Mouse (Mus musculus): Measurements from ENCODE around the gene Nlrc4. TPM values are rescaled to one million over a fixed set of nuclear protein-coding genes. Genes with fewer than 3 reads are reported as not detected.

The Nlrc4 gene
- total and polyA plus RNA-seq, 3 experiments: 1.9 to 6.0 (median 3.3) TPM

- H3K4me3 ChIP-seq (replicated peaks in 1 of 3; ENCODE audit: low read depth in 2 of 3, low read length in 2 of 3, poor library complexity in 1 of 3): no peak overlapping the region
- no peak for DNase-seq (ENCODE audit: extremely low read depth)
- in situ Hi-C loops (cut with MboI; ENCODE audit: low pct_ligation_motif_present, low pct_unique_long_range_greater_than_20kb, low sequenced_read_pairs): no loop called here
- no peak overlapping the region for H3K9ac ChIP-seq (ENCODE audit: insufficient read depth, low read depth)
- peaks cover 3 to 12% of the 10 kb centered on the region in 2 experiments; a peak in 3 of 4 replicates for H3K4me1 ChIP-seq (ENCODE audit: control insufficient read depth in 1 of 2, insufficient read depth in 2 of 2)
- no peaks in the 10 kb centered on the region for H3K79me2 ChIP-seq (replicated peaks; ENCODE audit: control insufficient read depth, extremely low read depth, insufficient read depth, poor library complexity, severe bottlenecking)
- peaks cover 37 to 85% of the 10 kb centered on the region in 2 experiments for H3K36me3 ChIP-seq (replicated peaks in 1 of 2; ENCODE audit: control insufficient read depth in 1 of 2, insufficient read depth in 1 of 2, low read length in 1 of 2)
- H3K9me3 ChIP-seq (replicated peaks; ENCODE audit: low read length): no peaks in the 10 kb centered on the region
- no peak overlapping the region for H3K4me2 ChIP-seq (ENCODE audit: insufficient read depth, low read depth, poor library complexity, severe bottlenecking)
- TF ChIP-seq NELFE (IDR thresholded peaks at IDR 0.05; ENCODE audit: low read depth, low read length) (no peak), SIN3A (IDR thresholded peaks at IDR 0.05; ENCODE audit: low read length) (no peak), MYC (IDR thresholded peaks at IDR 0.05; ENCODE audit: low read depth, low read length) (no peak), TBP (conservative IDR thresholded peaks at IDR 0.05; ENCODE audit: low read depth, low read length) (no peak), ZKSCAN1 (IDR thresholded peaks at IDR 0.05; ENCODE audit: borderline replicate concordance, low read depth, low read length) (no peak), UBTF (IDR thresholded peaks at IDR 0.05; ENCODE audit: low read depth, low read length) (no peak), POLR2AphosphoS2 (IDR thresholded peaks at IDR 0.05; ENCODE audit: low read depth, low read length) (no peak), CTCF (conservative IDR thresholded peaks at IDR 0.05 in 1 of 2, IDR thresholded peaks at IDR 0.05 in 1 of 2; ENCODE audit: low read depth in 2 of 2, low read length in 2 of 2) (no peak), E2F4 (IDR thresholded peaks at IDR 0.05; ENCODE audit: insufficient replicate concordance, low read depth, low read length) (no peak), MAFK (IDR thresholded peaks at IDR 0.05; ENCODE audit: insufficient replicate concordance, low read length) (no peak), KAT2A (IDR thresholded peaks at IDR 0.05; ENCODE audit: insufficient replicate concordance, low read length) (no peak), MXI1 (IDR thresholded peaks at IDR 0.05; ENCODE audit: low read depth, low read length) (no peak), HCFC1 (IDR thresholded peaks at IDR 0.05; ENCODE audit: low read depth, low read length) (no peak), USF2 (conservative IDR thresholded peaks at IDR 0.05; ENCODE audit: low read depth, low read length) (no peak), POLR2A (IDR thresholded peaks at IDR 0.05; ENCODE audit: low read depth, low read length) (no peak), RCOR1 (conservative IDR thresholded peaks at IDR 0.05; ENCODE audit: low read depth, low read length) (no peak), MAX (IDR thresholded peaks at IDR 0.05; ENCODE audit: low read length) (no peak), BHLHE40 (IDR thresholded peaks at IDR 0.05; ENCODE audit: low read depth, low read length) (no peak), TCF12 (IDR thresholded peaks at IDR 0.05; ENCODE audit: low read depth, low read length) (no peak), IRF4 (IDR thresholded peaks at IDR 0.05; ENCODE audit: low read depth, low read length) (no peak)
- no peaks in the 10 kb centered on the region for H3K27me3 ChIP-seq (replicated peaks)
- dilution Hi-C loops (cut with MboI; ENCODE audit: extremely low pct_ligation_motif_present, extremely low pct_unique_long_range_greater_than_20kb, low sequenced_read_pairs): no loop called here
- H3K27ac ChIP-seq (ENCODE audit: insufficient read depth, low read depth): no peak overlapping the region
Measured at GRCm38 (mm10) chr17:74420656-74421055, 38.3 kb downstream of the Nlrc4 start.

- H3K36me3 ChIP-seq (replicated peaks in 1 of 2; ENCODE audit: control insufficient read depth in 1 of 2, insufficient read depth in 1 of 2, low read length in 1 of 2): peaks cover 45 to 88% of the 10 kb centered on the region in 2 experiments
- TF ChIP-seq MAX (IDR thresholded peaks at IDR 0.05; ENCODE audit: low read length): no peak
- TF ChIP-seq PAX5 (IDR thresholded peaks at IDR 0.05; ENCODE audit: low read length): no peak
- no peak for TF ChIP-seq CTCF (conservative IDR thresholded peaks at IDR 0.05 in 1 of 2, IDR thresholded peaks at IDR 0.05 in 1 of 2; ENCODE audit: low read depth in 2 of 2, low read length in 2 of 2)
- TF ChIP-seq USF1 (IDR thresholded peaks at IDR 0.05; ENCODE audit: low read depth, low read length): no peak
- TF ChIP-seq JUN (IDR thresholded peaks at IDR 0.05; ENCODE audit: insufficient read depth, low read depth, low read length): no peak
- TF ChIP-seq ZKSCAN1 (IDR thresholded peaks at IDR 0.05; ENCODE audit: borderline replicate concordance, low read depth, low read length): no peak
- TF ChIP-seq E2F4 (IDR thresholded peaks at IDR 0.05; ENCODE audit: insufficient replicate concordance, low read depth, low read length): no peak
- no peak for TF ChIP-seq ZMIZ1 (IDR thresholded peaks at IDR 0.05; ENCODE audit: low read depth, low read length)
- no peak for TF ChIP-seq CHD1 (IDR thresholded peaks at IDR 0.05; ENCODE audit: low read depth, low read length)
- no peak for TF ChIP-seq POLR2A (IDR thresholded peaks at IDR 0.05; ENCODE audit: low read depth, low read length)
- no peak for TF ChIP-seq NRF1 (IDR thresholded peaks at IDR 0.05; ENCODE audit: low read depth, low read length)
- TF ChIP-seq MAZ (IDR thresholded peaks at IDR 0.05; ENCODE audit: low read depth, low read length): no peak
- TF ChIP-seq GABPA (IDR thresholded peaks at IDR 0.05; ENCODE audit: insufficient replicate concordance, low read depth, low read length): no peak
- dilution Hi-C loops (cut with MboI; ENCODE audit: extremely low pct_ligation_motif_present, extremely low pct_unique_long_range_greater_than_20kb, low sequenced_read_pairs): no loop called here
Measured at GRCm38 (mm10) chr17:74418171-74418570, 40.8 kb downstream of the Nlrc4 start.

More at GRCm38 (mm10) chr17:74418171-74418570, 40.8 kb downstream of the Nlrc4 start:
- Histone ChIP-seq H3K79me2 (replicated peaks; ENCODE audit: control insufficient read depth, extremely low read depth, insufficient read depth, poor library complexity, severe bottlenecking) (no peaks in the 10 kb centered on the region), H3K27me3 (replicated peaks) (no peaks in the 10 kb centered on the region), H3K9me3 (replicated peaks; ENCODE audit: low read length) (no peaks in the 10 kb centered on the region), H3K4me1 (ENCODE audit: control insufficient read depth in 1 of 2, insufficient read depth in 2 of 2) (peaks cover 3 to 29% of the 10 kb centered on the region in 2 experiments; a peak in 3 of 4 replicates), H3K9ac (ENCODE audit: insufficient read depth, low read depth) (no peak overlapping the region), H3K4me3 (replicated peaks in 1 of 3; ENCODE audit: low read depth in 2 of 3, low read length in 2 of 3, poor library complexity in 1 of 3) (no peak overlapping the region), H3K27ac (ENCODE audit: insufficient read depth, low read depth) (no peak overlapping the region), H3K4me2 (ENCODE audit: insufficient read depth, low read depth, poor library complexity, severe bottlenecking) (no peak overlapping the region)
- no peak for DNase-seq (ENCODE audit: extremely low read depth)
- in situ Hi-C loops (cut with MboI; ENCODE audit: low pct_ligation_motif_present, low pct_unique_long_range_greater_than_20kb, low sequenced_read_pairs): no loop called here
